Mouse (Mus musculus) liver, adult 2 months (tissue): ENCODE measurements around the gene Tspo2.

Experiments
- CTCF ChIP-seq: fragments of 200-500 bp; IDR thresholded peaks from 2 replicates; pipeline ENCODE4 v1.5.1; 2011; ENCODE audit warnings: low read depth, low read length, control low read depth
- POLR2A ChIP-seq: fragments of 200-500 bp; IDR thresholded peaks from 2 replicates; pipeline ENCODE4 v1.6.1; 2011; ENCODE audit warnings: low read length, control low read depth; ENCODE audit not compliant: insufficient read depth; ENCODE audit errors: extremely low read depth

- TF ChIP-seq POLR2A: no peak
- no peak for TF ChIP-seq CTCF
Measured at GRCm38 (mm10) chr17:48466769-48467394, 15.6 kb upstream of the Tspo2 start.
